Mouse (Mus musculus): ENCODE measurements around the gene Gorab.
A peak's percentile ranks its signal among the peaks of the same experiment; 100 is the strongest.

The Gorab gene

GRCm38 (mm10) chr1:163403498-163404126, at the start of gene Gorab:
Gorab (minus strand) TSS chr1:163403669.
- peak; percentile 96 for DNase-seq (ENCODE audit: low spot score)

GRCm38 (mm10) chr1:163443832-163444231, 40.4 kb upstream of the Gorab start:
- no peak for DNase-seq (ENCODE audit: low spot score)

- no peak for DNase-seq (ENCODE audit: low spot score)
Measured at GRCm38 (mm10) chr1:163439002-163439401, 35.5 kb upstream of the Gorab start.

GRCm38 (mm10) chr1:163423467-163424014, 20.1 kb upstream of the Gorab start:
- DNase-seq (ENCODE audit: low spot score) = no peak

GRCm38 (mm10) chr1:163417191-163417590, 13.7 kb upstream of the Gorab start:
- DNase-seq (ENCODE audit: low spot score) = no peak

GRCm38 (mm10) chr1:163414200-163414599, 10.7 kb upstream of the Gorab start:
- DNase-seq (ENCODE audit: low spot score) = no peak

GRCm38 (mm10) chr1:163406203-163406602, 2.7 kb upstream of the Gorab start:
- no peak for DNase-seq (ENCODE audit: low spot score)

GRCm38 (mm10) chr1:163391321-163391720, 12.1 kb downstream of the Gorab start:
- no peak for DNase-seq (ENCODE audit: low spot score)

- no peak for DNase-seq (ENCODE audit: low spot score)
Measured at GRCm38 (mm10) chr1:163390044-163390443, 13.4 kb downstream of the Gorab start.

- DNase-seq (ENCODE audit: low spot score) = no peak
Measured at GRCm38 (mm10) chr1:163386196-163386595, 17.3 kb downstream of the Gorab start.

- DNase-seq (ENCODE audit: low spot score) = no peak
Measured at GRCm38 (mm10) chr1:163383442-163384027, 19.9 kb downstream of the Gorab start.

GRCm38 (mm10) chr1:163382048-163382719, 21.3 kb downstream of the Gorab start:
- DNase-seq (ENCODE audit: low spot score) = no peak

- DNase-seq (ENCODE audit: low spot score) = no peak
Measured at GRCm38 (mm10) chr1:163380591-163380990, 22.9 kb downstream of the Gorab start.

- DNase-seq (ENCODE audit: low spot score) = no peak
Measured at GRCm38 (mm10) chr1:163380072-163380471, 23.4 kb downstream of the Gorab start.

GRCm38 (mm10) chr1:163377924-163378323, 25.5 kb downstream of the Gorab start:
- no peak for DNase-seq (ENCODE audit: low spot score)

- no peak for DNase-seq (ENCODE audit: low spot score)
Measured at GRCm38 (mm10) chr1:163376818-163377581, 26.5 kb downstream of the Gorab start.

GRCm38 (mm10) chr1:163374455-163374854, 29.0 kb downstream of the Gorab start:
- DNase-seq (ENCODE audit: low spot score) = no peak

- no peak for DNase-seq (ENCODE audit: low spot score)
Measured at GRCm38 (mm10) chr1:163362202-163362601, 41.3 kb downstream of the Gorab start.

GRCm38 (mm10) chr1:163361376-163361775, 42.1 kb downstream of the Gorab start:
- DNase-seq (ENCODE audit: low spot score) = no peak

- DNase-seq (ENCODE audit: low spot score) = no peak
Measured at GRCm38 (mm10) chr1:163360796-163361195, 42.7 kb downstream of the Gorab start.

- DNase-seq (ENCODE audit: low spot score) = no peak
Measured at GRCm38 (mm10) chr1:163359521-163359920, 43.9 kb downstream of the Gorab start.

GRCm38 (mm10) chr1:163358165-163358564, 45.3 kb downstream of the Gorab start:
- no peak for DNase-seq (ENCODE audit: low spot score)

Measured in testis, postnatal 14 days (tissue).